Mouse (Mus musculus) forebrain, embryonic 13.5 days (tissue): ENCODE results near the gene Rhog. TPM values are rescaled to one million over a fixed set of nuclear protein-coding genes. Genes with fewer than 3 reads are reported as not detected.

Experiments used
- ATAC-seq: fragments of 200-750 bp; cut with Nextera tagmentation; 2 replicates; pipeline ENCODE4 v1.8.0; 2017
- H3K27ac ChIP-seq: fragments of 300-500 bp; sonication (generic); 2 replicates; pipeline ENCODE4 v1.5.1; 2015; ENCODE audit warnings: inconsistent platforms, mild to moderate bottlenecking, moderate library complexity
- H3K27me3 ChIP-seq: fragments of 300-500 bp; sonication (generic); 2 replicates; pipeline ENCODE4 v1.6.1; 2015; ENCODE audit warnings: mild to moderate bottlenecking, inconsistent platforms
- H3K36me3 ChIP-seq: fragments of 300-500 bp; sonication (generic); 2 replicates; pipeline ENCODE4 v1.6.1; 2015; ENCODE audit warnings: mild to moderate bottlenecking, inconsistent platforms; ENCODE audit not compliant: poor library complexity, severe bottlenecking
- H3K4me1 ChIP-seq: fragments of 300-500 bp; sonication (generic); 2 replicates; pipeline ENCODE4 v1.6.1; 2015; ENCODE audit warnings: inconsistent platforms
- H3K4me2 ChIP-seq: fragments of 300-500 bp; sonication (generic); 2 replicates; pipeline ENCODE4 v1.6.1; 2015; ENCODE audit warnings: inconsistent platforms, mild to moderate bottlenecking, moderate library complexity
- H3K4me3 ChIP-seq: fragments of 300-500 bp; sonication (generic); 2 replicates; pipeline ENCODE4 v1.5.1; 2015; ENCODE audit warnings: mild to moderate bottlenecking, inconsistent platforms
- H3K9ac ChIP-seq: fragments of 300-500 bp; sonication (generic); 2 replicates; pipeline ENCODE4 v1.6.1; 2015; ENCODE audit warnings: mild to moderate bottlenecking, inconsistent platforms
- H3K9me3 ChIP-seq: fragments of 300-500 bp; sonication (generic); replicated peaks from 2 replicates; pipeline ENCODE4 v1.6.1; 2016; ENCODE audit warnings: inconsistent platforms
- WGBS: fragments of 180-500 bp; shearing (Covaris S2); methylation state at CpG from one replicate; pipeline ENCODE4 v1.1.7; 2015; 5-methylcytosine and 5-hydroxymethylcytosine counted together
- polyA plus RNA-seq: library from polyadenylated mRNA; unstranded; fragments of >200 nt; fragmentation: Nextera tagmentation; extraction: Ambion mirVana; gene quantifications from 2 replicates; pipeline ENCODE4 v1.2.1, GENCODE M21; 2015

The Rhog gene
- 18.4 and 20.2 TPM in 2 replicates for polyA plus RNA-seq

GRCm38 (mm10) chr7:102255954-102256353 is at the start of gene Rhog:
TSS of gene Rhog (minus strand) at chr7:102256054.
- Histone ChIP-seq H3K9ac (no peak within 1 kb of the TSS), H3K4me3 (no peak within 1 kb of the TSS), H3K27me3 (no peaks in the 10 kb centered on the region), H3K27ac (no peak within 1 kb of the TSS), H3K4me2 (no peak within 1 kb of the TSS), H3K36me3 (no peaks in the 10 kb centered on the region), H3K9me3 (no peaks in the 10 kb centered on the region), H3K4me1 (peaks cover 3% of the 10 kb centered on the region)
- no peak for ATAC-seq
- 80% methylated on average over 3 of the region's 3 CpGs for WGBS

DNA sequence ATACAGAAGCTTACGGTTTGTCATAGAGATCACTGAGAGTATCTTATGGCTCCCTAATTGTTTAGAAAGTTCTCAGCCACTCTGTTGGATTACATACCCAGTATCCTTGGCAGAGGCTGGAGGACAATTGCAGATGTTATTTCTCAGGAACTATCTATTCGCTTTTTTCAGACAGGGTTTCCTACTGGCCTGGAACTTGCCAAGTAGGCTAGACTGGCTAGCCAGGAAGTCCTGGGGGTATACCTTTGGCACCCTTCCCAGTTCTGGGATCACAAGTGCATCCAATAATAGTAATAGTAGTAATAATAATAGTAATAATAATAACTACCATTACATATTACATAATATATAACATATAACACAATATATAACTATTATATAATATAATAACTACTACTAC is 49.7 kb upstream of the Rhog start:
- H3K36me3 ChIP-seq: no peaks in the 10 kb centered on the region
- ATAC-seq: no peak
- WGBS: 91% methylated on average over 2 of the region's 2 CpGs
- H3K27me3 ChIP-seq: no peaks in the 10 kb centered on the region
- H3K27ac ChIP-seq: no peak overlapping the region
- H3K9me3 ChIP-seq: no peaks in the 10 kb centered on the region
- no peak overlapping the region for H3K9ac ChIP-seq
- no peak overlapping the region for H3K4me3 ChIP-seq
- no peaks in the 10 kb centered on the region for H3K4me1 ChIP-seq
- H3K4me2 ChIP-seq: no peak overlapping the region

DNA sequence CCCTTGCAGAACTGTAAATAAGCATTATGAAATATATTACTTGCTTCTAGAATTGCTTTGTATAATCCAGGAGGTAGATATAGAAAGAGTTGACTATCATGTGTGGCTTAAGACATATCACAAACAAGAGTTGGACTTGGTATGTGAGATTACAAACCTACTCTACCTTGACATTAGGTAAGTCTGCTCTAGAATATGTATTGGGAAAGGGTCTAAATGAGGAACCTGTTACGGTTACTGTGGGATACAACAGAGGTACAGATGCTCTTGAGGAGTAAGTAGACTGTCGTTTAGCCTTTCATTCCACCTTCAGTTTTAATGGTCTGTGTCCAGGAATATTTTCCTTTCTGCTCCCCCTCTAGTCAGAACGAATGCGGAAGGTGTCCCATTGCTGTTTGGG is 46.6 kb upstream of the Rhog start:
- H3K27ac ChIP-seq: no peak overlapping the region
- WGBS: 93% methylated on average over 4 of the region's 4 CpGs
- H3K9me3 ChIP-seq: no peaks in the 10 kb centered on the region
- H3K4me3 ChIP-seq: no peak overlapping the region
- H3K36me3 ChIP-seq: no peaks in the 10 kb centered on the region
- no peaks in the 10 kb centered on the region for H3K4me1 ChIP-seq
- H3K9ac ChIP-seq: no peak overlapping the region
- no peak overlapping the region for H3K4me2 ChIP-seq
- no peak for ATAC-seq
- H3K27me3 ChIP-seq: no peaks in the 10 kb centered on the region

- no peak overlapping the region for H3K4me3 ChIP-seq
- ATAC-seq: no peak
- H3K27me3 ChIP-seq: no peaks in the 10 kb centered on the region
- H3K36me3 ChIP-seq: no peaks in the 10 kb centered on the region
- H3K27ac ChIP-seq: no peak overlapping the region
- no peaks in the 10 kb centered on the region for H3K4me1 ChIP-seq
- no peak overlapping the region for H3K4me2 ChIP-seq
- no peaks in the 10 kb centered on the region for H3K9me3 ChIP-seq
- no peak overlapping the region for H3K9ac ChIP-seq
- WGBS: 78% methylated on average over 1 of the region's 1 CpGs
Measured at GRCm38 (mm10) chr7:102300761-102301160, 44.9 kb upstream of the Rhog start.

GRCm38 (mm10) chr7:102293234-102293633 is 37.4 kb upstream of the Rhog start:
- H3K9me3 ChIP-seq: no peaks in the 10 kb centered on the region
- ATAC-seq: no peak
- WGBS: 9% methylated on average over 2 of the region's 2 CpGs
- H3K4me2 ChIP-seq: no peak overlapping the region
- H3K36me3 ChIP-seq: no peaks in the 10 kb centered on the region
- no peaks in the 10 kb centered on the region for H3K27me3 ChIP-seq
- H3K4me1 ChIP-seq: peaks cover 5% of the 10 kb centered on the region; the same call in 1 of the 2 replicates
- no peak overlapping the region for H3K9ac ChIP-seq
- H3K4me3 ChIP-seq: no peak overlapping the region
- no peak overlapping the region for H3K27ac ChIP-seq

DNA sequence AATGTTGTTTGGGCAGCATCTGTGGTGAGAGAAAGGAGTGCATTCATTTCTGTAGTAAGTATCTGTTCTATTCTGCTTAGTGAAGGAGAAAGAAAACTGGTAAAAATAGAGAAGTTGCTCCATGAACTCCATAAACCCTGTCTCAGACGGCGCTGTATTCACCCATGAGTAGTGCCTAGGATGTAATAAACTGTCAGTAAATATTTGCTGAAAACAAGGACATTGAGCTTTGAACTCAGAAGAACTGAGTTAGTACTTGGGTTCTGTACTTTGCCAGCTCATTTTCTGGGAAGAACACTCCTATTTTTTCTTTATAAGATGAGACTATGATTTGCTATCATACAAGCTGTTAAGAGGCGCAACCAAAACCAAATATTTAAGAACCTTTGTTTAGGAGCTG is 36.4 kb upstream of the Rhog start:
- no peak overlapping the region for H3K4me2 ChIP-seq
- WGBS: 91% methylated on average over 3 of the region's 3 CpGs
- H3K9ac ChIP-seq: no peak overlapping the region
- H3K4me1 ChIP-seq: peaks cover 6% of the 10 kb centered on the region; the same call in 1 of the 2 replicates
- no peak overlapping the region for H3K27ac ChIP-seq
- H3K4me3 ChIP-seq: no peak overlapping the region
- H3K36me3 ChIP-seq: no peaks in the 10 kb centered on the region
- H3K9me3 ChIP-seq: no peaks in the 10 kb centered on the region
- no peaks in the 10 kb centered on the region for H3K27me3 ChIP-seq
- ATAC-seq: no peak

DNA sequence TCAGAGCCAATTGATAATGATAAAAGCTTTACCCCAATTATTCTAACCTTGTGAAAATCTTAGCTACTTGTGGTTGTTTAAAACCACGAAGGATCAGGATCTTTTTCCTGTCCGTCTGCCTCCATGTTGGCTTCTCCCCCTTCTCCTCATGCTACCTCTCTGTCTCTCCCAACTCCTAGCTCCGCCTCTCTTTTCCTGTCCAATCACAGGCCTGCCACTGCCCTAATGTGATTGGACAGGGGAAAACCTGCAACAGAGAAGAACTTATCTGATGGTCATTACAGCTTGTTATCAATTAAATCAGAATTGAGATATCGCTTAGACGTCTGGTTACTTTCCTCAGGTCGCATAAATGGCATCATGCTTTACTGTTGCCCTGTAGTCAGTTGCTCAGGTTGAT is 33.6 kb upstream of the Rhog start:
- no peak overlapping the region for H3K4me3 ChIP-seq
- H3K9me3 ChIP-seq: no peaks in the 10 kb centered on the region
- H3K27ac ChIP-seq: no peak overlapping the region
- H3K27me3 ChIP-seq: no peaks in the 10 kb centered on the region
- H3K9ac ChIP-seq: no peak overlapping the region
- 91% methylated on average over 6 of the region's 6 CpGs for WGBS
- H3K4me2 ChIP-seq: no peak overlapping the region
- peaks cover 6% of the 10 kb centered on the region; the same call in 1 of the 2 replicates for H3K4me1 ChIP-seq
- no peak for ATAC-seq
- no peaks in the 10 kb centered on the region for H3K36me3 ChIP-seq

GRCm38 (mm10) chr7:102282261-102282660 is 26.4 kb upstream of the Rhog start:
- H3K27ac ChIP-seq: no peak overlapping the region
- 82% methylated on average over 5 of the region's 5 CpGs for WGBS
- no peaks in the 10 kb centered on the region for H3K9me3 ChIP-seq
- no peaks in the 10 kb centered on the region for H3K27me3 ChIP-seq
- H3K4me3 ChIP-seq: no peak overlapping the region
- no peak for ATAC-seq
- no peaks in the 10 kb centered on the region for H3K36me3 ChIP-seq
- no peak overlapping the region for H3K4me2 ChIP-seq
- no peaks in the 10 kb centered on the region for H3K4me1 ChIP-seq
- H3K9ac ChIP-seq: no peak overlapping the region

DNA sequence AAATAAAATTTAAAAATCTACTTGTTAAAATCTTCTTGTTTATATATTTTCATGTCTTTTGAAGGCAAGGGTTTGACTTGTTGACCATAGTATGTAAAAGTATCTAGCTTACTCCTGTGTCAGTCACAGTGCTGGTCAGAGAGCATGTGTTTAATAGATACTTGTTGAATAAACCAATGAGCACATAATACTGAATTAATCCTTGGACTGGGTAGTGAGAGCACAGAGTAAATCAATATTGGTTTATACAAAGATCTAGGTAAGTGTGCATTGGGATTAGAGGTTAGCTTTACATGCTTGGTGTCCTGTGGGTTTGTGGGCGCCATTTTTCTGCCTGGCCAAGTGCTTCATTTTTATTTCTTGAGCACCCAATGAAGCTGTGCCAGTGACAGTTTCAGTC is 25.5 kb upstream of the Rhog start:
- Histone ChIP-seq H3K4me3 (no peak overlapping the region), H3K9me3 (no peaks in the 10 kb centered on the region), H3K27me3 (no peaks in the 10 kb centered on the region), H3K36me3 (no peaks in the 10 kb centered on the region), H3K27ac (no peak overlapping the region), H3K4me2 (no peak overlapping the region), H3K9ac (no peak overlapping the region), H3K4me1 (no peaks in the 10 kb centered on the region)
- ATAC-seq: no peak
- 89% methylated on average over 1 of the region's 1 CpGs for WGBS

- WGBS: 84% methylated on average over 3 of the region's 3 CpGs
- no peak for ATAC-seq
Measured at GRCm38 (mm10) chr7:102272422-102272948, 16.6 kb upstream of the Rhog start.

GRCm38 (mm10) chr7:102268395-102268748 is 12.5 kb upstream of the Rhog start:
- 6% methylated on average over 12 of the region's 12 CpGs for WGBS

More at GRCm38 (mm10) chr7:102272422-102272948, 16.6 kb upstream of the Rhog start:
- Histone ChIP-seq H3K4me2 (no peak overlapping the region), H3K9me3 (no peaks in the 10 kb centered on the region), H3K9ac (no peak overlapping the region), H3K4me1 (peaks cover 8% of the 10 kb centered on the region), H3K27me3 (peaks cover 3% of the 10 kb centered on the region; the same call in 1 of the 2 replicates), H3K27ac (no peak overlapping the region), H3K4me3 (no peak overlapping the region), H3K36me3 (no peaks in the 10 kb centered on the region)

GRCm38 (mm10) chr7:102267601-102268394 is 11.9 kb upstream of the Rhog start, which contains the start of gene Stim1:
TSS of gene Stim1 (plus strand) at chr7:102267806.
- no peak within 1 kb of the TSS for H3K27ac ChIP-seq
- WGBS: under 1% methylated on average over 43 of the region's 73 CpGs
- ATAC-seq: peak; percentile 87

More at GRCm38 (mm10) chr7:102268395-102268748, 12.5 kb upstream of the Rhog start:
- peaks cover 3% of the 10 kb centered on the region; the same call in 1 of the 2 replicates for H3K27me3 ChIP-seq
- H3K9me3 ChIP-seq: no peaks in the 10 kb centered on the region
- H3K4me1 ChIP-seq: peaks cover 8% of the 10 kb centered on the region
- peak overlapping the region; percentile 78 for H3K9ac ChIP-seq
- H3K4me2 ChIP-seq: peak overlapping the region; percentile 98
- no peak for ATAC-seq
- H3K36me3 ChIP-seq: no peaks in the 10 kb centered on the region
- peak overlapping the region; percentile 77 for H3K4me3 ChIP-seq
- H3K27ac ChIP-seq: no peak overlapping the region

More at GRCm38 (mm10) chr7:102267601-102268394, 11.9 kb upstream of the Rhog start, which contains the start of gene Stim1:
- Histone ChIP-seq H3K4me3 (peak within 1 kb of the TSS; percentile 77), H3K36me3 (no peaks in the 10 kb centered on the region), H3K4me1 (peaks cover 8% of the 10 kb centered on the region), H3K9ac (peak within 1 kb of the TSS; percentile 78), H3K4me2 (peak within 1 kb of the TSS; percentile 98), H3K27me3 (peaks cover 3% of the 10 kb centered on the region; the same call in 1 of the 2 replicates), H3K9me3 (no peaks in the 10 kb centered on the region)
